Mouse (Mus musculus) midbrain, embryonic 12.5 days (tissue): ENCODE measurements around the gene Tdrkh. TPM values are rescaled to one million over a fixed set of nuclear protein-coding genes. Genes with fewer than 3 reads are reported as not detected.
A peak's percentile ranks its signal among the peaks of the same experiment; 100 is the strongest.

Experiments used
- ATAC-seq: fragments of 200-750 bp; cut with Nextera tagmentation; 2 replicates; pipeline ENCODE4 v1.8.0; 2017; ENCODE audit warnings: low read depth, moderate TSS enrichment, moderate library complexity; ENCODE audit not compliant: low FRiP score
- H3K27ac ChIP-seq: fragments of 300-500 bp; sonication (generic); replicated peaks from 2 replicates; pipeline ENCODE4 v1.5.1; 2016; ENCODE audit warnings: mild to moderate bottlenecking
- H3K27me3 ChIP-seq: fragments of 300-500 bp; sonication (generic); 2 replicates; pipeline ENCODE4 v1.6.1; 2016; ENCODE audit warnings: mild to moderate bottlenecking
- H3K36me3 ChIP-seq: fragments of 300-500 bp; sonication (generic); 2 replicates; pipeline ENCODE4 v1.6.1; 2016
- H3K4me1 ChIP-seq: fragments of 300-500 bp; sonication (generic); 2 replicates; pipeline ENCODE4 v1.6.1; 2016
- H3K4me2 ChIP-seq: fragments of 300-500 bp; sonication (generic); replicated peaks from 2 replicates; pipeline ENCODE4 v1.6.1; 2016; ENCODE audit warnings: mild to moderate bottlenecking, moderate library complexity
- H3K4me3 ChIP-seq: fragments of 300-500 bp; sonication (generic); 2 replicates; pipeline ENCODE4 v1.5.1; 2016; ENCODE audit warnings: mild to moderate bottlenecking
- H3K9ac ChIP-seq: fragments of 300-500 bp; sonication (generic); replicated peaks from 2 replicates; pipeline ENCODE4 v1.6.1; 2016; ENCODE audit warnings: mild to moderate bottlenecking, moderate library complexity
- H3K9me3 ChIP-seq: fragments of 300-500 bp; sonication (generic); 2 replicates; pipeline ENCODE4 v1.6.1; 2016; ENCODE audit warnings: mild to moderate bottlenecking
- WGBS: fragments of 180-500 bp; shearing (Covaris S2); methylation state at CpG from one replicate; pipeline ENCODE4 v1.1.7; 2016; 5-methylcytosine and 5-hydroxymethylcytosine counted together
- polyA plus RNA-seq: library from polyadenylated mRNA; unstranded; fragments of >200 nt; fragmentation: Nextera tagmentation; extraction: Ambion mirVana; gene quantifications from 2 replicates; pipeline ENCODE4 v1.2.1, GENCODE M21; 2016

Gene Tdrkh
- polyA plus RNA-seq, 1 experiment from 2014 or later: 54.7 TPM

DNA sequence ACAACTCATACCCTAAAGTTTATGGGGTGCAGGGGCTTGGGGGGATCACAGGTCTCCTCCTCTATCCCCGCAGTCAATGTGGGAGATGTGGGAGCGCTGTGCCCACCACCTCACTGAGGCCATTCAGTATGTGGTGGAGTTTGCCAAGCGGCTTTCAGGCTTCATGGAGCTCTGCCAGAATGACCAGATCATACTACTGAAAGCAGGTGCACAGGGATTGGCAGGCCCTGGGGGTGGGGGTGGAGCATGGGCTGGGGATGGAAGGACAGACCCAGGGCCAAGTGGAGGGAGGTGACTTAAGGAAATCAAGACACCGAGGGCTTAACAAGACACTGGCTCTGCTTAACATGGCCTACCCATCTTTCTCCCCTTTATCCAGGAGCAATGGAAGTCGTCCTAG, 22.1 kb upstream of the Tdrkh start:
- 87% methylated on average over 5 of the region's 5 CpGs for whole genome bisulfite sequencing
- no peak overlapping the region for H3K4me3 ChIP-seq

DNA sequence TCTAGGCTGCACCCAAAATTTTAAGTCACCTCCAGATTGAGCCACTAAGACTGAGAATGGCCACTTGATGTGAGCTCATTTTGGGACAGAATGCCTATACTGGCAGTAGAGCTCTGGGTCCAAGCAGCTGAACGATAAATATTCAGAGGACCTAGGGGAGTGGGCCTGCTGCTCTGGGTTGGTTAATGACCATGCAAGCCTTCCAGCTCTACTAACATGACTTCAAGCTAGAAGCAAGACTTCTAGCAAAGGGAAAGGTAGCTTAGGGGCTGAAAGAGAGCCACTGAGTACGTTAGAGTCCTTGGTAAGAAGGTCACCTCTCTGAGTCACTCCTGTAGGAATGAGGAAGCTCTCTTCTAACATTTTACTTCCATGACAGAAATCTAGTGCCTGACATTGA, 20.9 kb upstream of the Tdrkh start:
- 84% methylated on average over 2 of the region's 2 CpGs for WGBS
- no peaks in the 10 kb centered on the region for H3K36me3 ChIP-seq
- H3K27ac ChIP-seq: no peak overlapping the region
- ATAC-seq: no peak
- H3K9me3 ChIP-seq: no peaks in the 10 kb centered on the region
- H3K4me1 ChIP-seq: no peaks in the 10 kb centered on the region
- H3K27me3 ChIP-seq: peaks cover 10% of the 10 kb centered on the region
- H3K9ac ChIP-seq: no peak overlapping the region
- H3K4me2 ChIP-seq: no peak overlapping the region
- no peak overlapping the region for H3K4me3 ChIP-seq

More for the DNA sequence above, 22.1 kb upstream of the Tdrkh start:
- H3K9ac ChIP-seq: no peak overlapping the region
- H3K4me1 ChIP-seq: no peaks in the 10 kb centered on the region
- H3K27ac ChIP-seq: no peak overlapping the region
- no peak for ATAC-seq
- H3K27me3 ChIP-seq: peaks cover 3% of the 10 kb centered on the region; the same call in 1 of the 2 replicates
- no peaks in the 10 kb centered on the region for H3K36me3 ChIP-seq
- H3K4me2 ChIP-seq: no peak overlapping the region
- H3K9me3 ChIP-seq: no peaks in the 10 kb centered on the region

- 76% methylated on average over 4 of the region's 4 CpGs for WGBS
- Histone ChIP-seq H3K27me3 (peaks cover 18% of the 10 kb centered on the region), H3K27ac (no peak overlapping the region), H3K36me3 (no peaks in the 10 kb centered on the region), H3K9ac (no peak overlapping the region), H3K9me3 (no peaks in the 10 kb centered on the region), H3K4me3 (no peak overlapping the region), H3K4me2 (no peak overlapping the region), H3K4me1 (no peaks in the 10 kb centered on the region)
- ATAC-seq: no peak
These were observed 20.0 kb upstream of the Tdrkh start for GRCm38 (mm10) chr3:94393049-94393448.

GRCm38 (mm10) chr3:94396336-94396735, 16.7 kb upstream of the Tdrkh start:
- Histone ChIP-seq H3K4me1 (peaks cover 19% of the 10 kb centered on the region), H3K4me2 (no peak overlapping the region), H3K9me3 (no peaks in the 10 kb centered on the region), H3K27ac (no peak overlapping the region), H3K9ac (no peak overlapping the region), H3K36me3 (no peaks in the 10 kb centered on the region), H3K27me3 (peaks cover 31% of the 10 kb centered on the region), H3K4me3 (no peak overlapping the region)
- 82% methylated on average over 1 of the region's 1 CpGs for WGBS
- no peak for ATAC-seq

GRCm38 (mm10) chr3:94396851-94397250, 16.2 kb upstream of the Tdrkh start:
- Histone ChIP-seq H3K4me2 (no peak overlapping the region), H3K4me3 (no peak overlapping the region), H3K4me1 (peaks cover 19% of the 10 kb centered on the region), H3K9me3 (no peaks in the 10 kb centered on the region), H3K36me3 (no peaks in the 10 kb centered on the region), H3K27me3 (peaks cover 34% of the 10 kb centered on the region), H3K9ac (no peak overlapping the region), H3K27ac (no peak overlapping the region)
- WGBS: 82% methylated on average over 4 of the region's 4 CpGs
- no peak for ATAC-seq

GRCm38 (mm10) chr3:94398217-94398616, 14.9 kb upstream of the Tdrkh start, which contains the start of gene Lingo4:
Gene Lingo4 (plus strand): TSS chr3:94398517.
- Histone ChIP-seq H3K4me2 (peak within 1 kb of the TSS; percentile 63), H3K36me3 (no peaks in the 10 kb centered on the region), H3K9me3 (no peaks in the 10 kb centered on the region), H3K9ac (peak within 1 kb of the TSS; percentile 62), H3K27me3 (peaks cover 45% of the 10 kb centered on the region), H3K4me3 (peak within 1 kb of the TSS; percentile 41), H3K27ac (no peak within 1 kb of the TSS), H3K4me1 (peaks cover 19% of the 10 kb centered on the region)
- WGBS: 74% methylated on average over 6 of the region's 6 CpGs
- ATAC-seq: no peak

DNA sequence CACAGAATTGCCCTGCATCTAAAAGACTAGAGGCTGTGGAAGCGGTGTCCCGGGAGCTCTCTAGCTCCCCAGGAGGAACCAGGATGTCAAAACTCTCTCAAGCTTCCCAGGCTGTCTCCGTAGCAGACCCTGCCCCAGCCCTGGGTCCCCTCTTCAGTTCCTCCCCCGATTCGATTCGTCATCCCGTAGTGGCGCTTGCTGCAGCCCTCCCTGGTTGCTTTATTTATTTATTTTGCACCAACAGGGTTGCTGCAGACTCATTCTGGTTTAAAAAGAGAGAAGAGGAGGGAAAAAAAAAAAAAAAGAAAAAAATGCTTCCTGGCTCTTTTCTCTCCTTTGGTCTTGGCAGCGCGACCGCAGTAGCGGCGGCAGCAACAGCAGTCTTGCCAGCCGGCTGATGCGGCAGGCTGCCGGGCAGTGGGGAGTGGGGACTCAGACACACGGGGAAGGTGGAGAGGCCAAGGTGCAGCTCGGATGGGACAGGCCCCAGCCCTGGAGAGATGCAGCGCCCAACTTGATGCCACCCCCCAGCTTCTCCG, 14.1 kb upstream of the Tdrkh start:
- Histone ChIP-seq H3K36me3 (no peaks in the 10 kb centered on the region), H3K27ac (no peak overlapping the region), H3K4me2 (peak overlapping the region; percentile 63), H3K4me1 (peaks cover 19% of the 10 kb centered on the region), H3K4me3 (peak overlapping the region; percentile 41), H3K27me3 (peaks cover 53% of the 10 kb centered on the region), H3K9me3 (no peaks in the 10 kb centered on the region), H3K9ac (peak overlapping the region; percentile 62)
- WGBS: under 1% methylated on average over 19 of the region's 20 CpGs
- peak; percentile 78 for ATAC-seq

DNA sequence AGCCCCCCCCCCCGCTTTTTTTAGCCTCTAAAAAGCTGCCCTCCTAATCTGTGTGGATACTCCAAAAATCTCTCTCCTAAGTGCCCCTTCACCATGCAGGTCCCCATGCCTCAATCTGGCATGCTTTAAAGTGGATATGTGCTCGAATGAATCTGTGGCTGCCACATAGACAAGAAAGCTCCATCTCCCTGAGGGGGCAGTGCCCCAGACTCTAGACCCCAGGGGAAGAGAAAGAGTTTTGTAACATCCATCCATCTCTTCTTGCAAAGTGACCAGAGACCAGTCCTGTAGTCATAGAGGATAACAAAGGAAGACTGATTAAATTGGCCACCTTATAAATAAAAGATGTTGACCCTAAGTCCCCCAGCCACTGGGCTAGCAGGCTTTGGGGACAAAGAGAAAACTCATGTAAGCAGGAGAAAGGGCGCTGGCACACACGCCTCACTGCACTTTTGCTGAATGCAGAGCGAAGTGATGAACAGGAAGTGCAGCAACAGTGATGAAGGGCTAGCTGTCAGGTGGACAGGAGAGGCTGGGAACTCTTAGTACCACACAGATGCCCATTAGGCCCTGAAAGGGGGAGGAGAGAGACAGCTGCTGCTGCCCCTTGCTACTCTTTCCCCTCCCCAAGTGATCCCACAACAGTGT, 13.3 kb upstream of the Tdrkh start:
- Histone ChIP-seq H3K4me2 (peak overlapping the region; percentile 63), H3K9ac (peak overlapping the region; percentile 62), H3K27me3 (peaks cover 55% of the 10 kb centered on the region), H3K4me3 (peak overlapping the region; percentile 41; the same call in 1 of the 2 replicates), H3K4me1 (peaks cover 25% of the 10 kb centered on the region), H3K36me3 (no peaks in the 10 kb centered on the region), H3K27ac (no peak overlapping the region), H3K9me3 (no peaks in the 10 kb centered on the region)
- 18% methylated on average over 5 of the region's 5 CpGs for WGBS
- peak; percentile 29; the same call in 1 of the 2 replicates for ATAC-seq

- 71% methylated on average over 8 of the region's 8 CpGs for WGBS
- Histone ChIP-seq H3K4me1 (peaks cover 28% of the 10 kb centered on the region), H3K27ac (no peak overlapping the region)
These were observed 10.6 kb upstream of the Tdrkh start for GRCm38 (mm10) chr3:94402451-94402850.

DNA sequence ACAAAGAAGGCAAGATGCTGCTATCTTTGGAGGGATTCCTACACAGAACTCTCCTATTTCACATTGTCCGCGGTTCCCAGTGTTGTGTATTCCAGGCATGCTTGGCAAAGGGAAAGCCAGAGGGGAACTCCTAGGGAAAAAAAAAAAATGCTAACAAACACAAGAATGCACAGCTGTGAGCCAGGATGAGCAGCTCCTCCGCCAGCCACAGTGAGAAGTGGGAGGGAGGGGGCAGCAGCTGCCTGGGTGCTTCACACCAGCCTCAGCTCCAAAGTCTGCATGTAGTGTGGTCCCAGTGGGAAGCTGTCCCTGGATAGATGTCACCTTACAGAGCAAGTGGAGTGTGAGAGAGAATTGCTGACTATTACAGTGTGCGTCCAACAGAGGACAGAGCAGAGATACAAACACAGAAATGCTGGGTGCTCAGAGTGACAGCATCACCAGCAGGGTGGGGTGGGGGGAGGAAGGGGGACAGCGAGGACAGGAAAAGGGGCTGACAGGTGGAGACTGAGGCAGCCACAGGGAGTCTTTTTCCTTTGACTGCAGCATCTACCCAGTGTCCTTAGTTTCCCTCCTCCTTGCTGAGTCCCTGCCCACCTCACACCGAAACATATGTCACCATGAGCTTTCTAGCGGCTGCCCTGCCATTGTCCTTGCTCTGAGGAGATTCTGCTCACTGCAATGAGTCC, 8.6 kb upstream of the Tdrkh start:
- Histone ChIP-seq H3K27ac (no peak overlapping the region), H3K4me2 (no peak overlapping the region), H3K36me3 (no peaks in the 10 kb centered on the region), H3K27me3 (peaks cover 35% of the 10 kb centered on the region), H3K9ac (no peak overlapping the region), H3K9me3 (no peaks in the 10 kb centered on the region), H3K4me1 (peaks cover 19% of the 10 kb centered on the region), H3K4me3 (no peak overlapping the region)
- WGBS: 36% methylated on average over 7 of the region's 7 CpGs
- ATAC-seq: no peak

More at GRCm38 (mm10) chr3:94402451-94402850, 10.6 kb upstream of the Tdrkh start:
- Histone ChIP-seq H3K4me2 (no peak overlapping the region), H3K4me3 (no peak overlapping the region), H3K9me3 (no peaks in the 10 kb centered on the region), H3K9ac (no peak overlapping the region), H3K36me3 (no peaks in the 10 kb centered on the region), H3K27me3 (peaks cover 45% of the 10 kb centered on the region)
- no peak for ATAC-seq

GRCm38 (mm10) chr3:94405561-94405960, 7.5 kb upstream of the Tdrkh start:
- WGBS: 75% methylated on average over 4 of the region's 4 CpGs
- Histone ChIP-seq H3K9ac (no peak overlapping the region), H3K27me3 (peaks cover 29% of the 10 kb centered on the region), H3K4me3 (no peak overlapping the region), H3K4me1 (peaks cover 10% of the 10 kb centered on the region), H3K36me3 (no peaks in the 10 kb centered on the region), H3K9me3 (no peaks in the 10 kb centered on the region), H3K27ac (no peak overlapping the region), H3K4me2 (no peak overlapping the region)
- ATAC-seq: no peak

DNA sequence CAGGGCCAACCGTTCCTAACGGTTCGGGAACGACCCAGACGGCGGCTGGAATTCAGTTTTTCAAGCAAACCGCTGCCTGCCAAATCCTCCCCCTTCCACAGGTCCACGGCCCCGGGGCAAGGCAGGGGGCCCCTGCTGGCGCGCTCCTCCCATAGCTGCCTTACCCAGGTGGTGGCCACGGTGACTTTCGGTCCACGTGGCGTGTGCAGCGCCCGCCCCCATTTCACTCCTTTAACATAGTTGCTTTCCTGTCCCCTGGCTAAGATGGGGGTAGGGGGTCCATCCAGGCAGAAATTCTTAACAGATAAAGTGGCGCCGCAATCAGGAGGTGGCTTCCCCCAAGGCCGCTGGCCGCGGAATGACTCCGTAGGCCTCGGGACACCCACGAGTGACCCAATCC, 543 bp upstream of the Tdrkh start:
- H3K9ac ChIP-seq: peak overlapping the region; percentile 63
- H3K4me3 ChIP-seq: peak overlapping the region; percentile 61
- WGBS: 7% methylated on average over 25 of the region's 25 CpGs

More for the DNA sequence above, 543 bp upstream of the Tdrkh start:
- peaks cover 5% of the 10 kb centered on the region for H3K4me1 ChIP-seq
- ATAC-seq: no peak
- no peaks in the 10 kb centered on the region for H3K27me3 ChIP-seq
- peak overlapping the region; percentile 67 for H3K4me2 ChIP-seq
- H3K36me3 ChIP-seq: no peaks in the 10 kb centered on the region
- H3K27ac ChIP-seq: peak overlapping the region; percentile 76
- no peaks in the 10 kb centered on the region for H3K9me3 ChIP-seq
